Mouse (Mus musculus): Measurements from ENCODE around the gene Lhx2. TPM values are rescaled to one million over a fixed set of nuclear protein-coding genes. Genes with fewer than 3 reads are reported as not detected.

Gene Lhx2
- total RNA-seq, 2 experiments from 2014 or later: 0.07 TPM; not detected in 1

DNA sequence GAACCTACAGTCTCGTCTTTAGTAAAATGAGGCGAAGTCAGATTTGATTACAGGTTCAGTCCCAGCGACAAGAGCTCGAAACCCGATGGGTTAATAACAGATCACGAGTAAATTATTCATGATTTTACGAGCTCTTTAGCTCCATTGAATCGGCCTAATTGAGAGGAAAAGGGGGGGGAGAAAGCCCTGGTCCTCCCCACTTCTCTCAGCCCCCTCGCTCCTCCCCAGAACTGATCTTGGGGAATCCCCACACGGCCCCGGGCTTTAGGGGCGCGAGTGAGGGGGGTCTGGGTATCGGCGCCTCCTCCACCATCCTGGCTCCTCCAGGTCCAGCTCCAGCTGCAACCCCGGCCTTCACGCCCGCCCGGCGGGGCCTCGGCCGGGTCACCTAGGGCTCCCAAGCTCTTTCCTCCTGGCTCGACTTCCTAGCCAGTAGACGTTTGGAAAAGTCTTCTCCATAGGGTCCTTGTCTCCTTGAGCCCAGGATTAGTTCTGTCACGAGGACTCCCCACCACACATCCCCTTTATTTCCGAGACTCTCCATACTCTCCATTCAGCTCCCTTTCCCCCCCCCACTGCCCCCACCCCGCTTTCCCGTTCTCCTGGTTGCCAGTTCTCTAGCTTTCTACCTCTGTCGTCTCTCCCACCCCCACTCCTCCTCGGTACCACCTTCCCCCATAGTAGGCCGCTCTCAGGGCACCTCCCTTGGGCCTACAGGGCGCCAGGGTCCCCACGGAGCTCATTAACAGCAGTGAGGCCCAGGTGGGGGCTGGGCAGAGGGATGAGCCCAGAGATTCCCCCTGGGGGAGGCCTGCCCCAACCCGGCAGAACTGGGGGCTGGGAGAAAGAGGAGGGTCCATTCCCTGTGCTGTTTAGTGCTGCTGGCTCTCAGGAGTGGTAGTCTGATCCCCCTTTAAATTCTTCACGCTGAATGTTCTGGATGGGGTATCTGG, 18.5 kb downstream of the Lhx2 start:
- DNase-seq: no peak
- intact Hi-C loops (cut with DNase I): no loop called here

DNA sequence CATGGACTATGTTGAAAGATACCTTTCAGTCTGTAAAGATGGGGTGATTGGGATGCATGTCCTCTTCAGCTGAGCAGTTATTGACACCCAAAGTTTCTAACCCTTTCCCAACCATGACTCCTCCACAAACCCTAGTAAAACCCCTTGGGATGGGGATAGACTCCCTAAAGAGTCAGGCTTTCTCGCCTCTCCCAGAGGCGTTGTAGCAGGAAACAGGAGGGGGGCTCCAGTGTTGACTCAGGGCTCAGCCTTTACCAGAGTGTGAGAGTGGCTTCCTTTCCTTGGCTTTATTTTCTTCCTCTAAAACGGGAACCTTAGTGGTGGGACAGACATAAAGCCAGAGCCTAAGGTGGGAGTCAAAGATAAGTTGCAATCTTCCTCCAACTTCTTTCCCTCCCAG, 19.5 kb downstream of the Lhx2 start:
- intact Hi-C loops (cut with DNase I): no loop called here
- DNase-seq: no peak

DNA sequence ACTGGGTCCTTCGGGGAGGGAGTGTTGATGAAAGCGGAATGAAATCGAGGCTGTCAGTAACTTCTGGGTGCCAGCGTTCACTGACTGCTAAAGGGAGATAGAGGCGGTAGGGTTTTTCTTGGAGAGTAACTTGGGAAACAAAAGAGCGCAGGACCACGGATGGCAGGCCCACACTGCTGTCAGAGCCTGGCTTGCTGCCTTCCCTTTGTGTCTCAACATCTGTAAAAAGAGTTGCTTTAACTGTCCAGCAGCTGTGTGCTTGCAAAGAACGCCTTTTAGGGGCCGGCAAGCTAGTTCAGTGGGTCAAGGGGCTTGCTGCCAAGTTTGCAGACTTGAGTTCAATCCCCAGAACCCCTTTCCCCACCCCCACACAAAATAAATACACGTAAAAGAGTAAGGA, 20.1 kb downstream of the Lhx2 start:
- no peak for DNase-seq
- intact Hi-C loops (cut with DNase I): no loop called here

- intact Hi-C loops (cut with DNase I): no loop called here
- DNase-seq: no peak
These were observed 20.7 kb downstream of the Lhx2 start for GRCm38 (mm10) chr2:38359811-38360210.

DNA sequence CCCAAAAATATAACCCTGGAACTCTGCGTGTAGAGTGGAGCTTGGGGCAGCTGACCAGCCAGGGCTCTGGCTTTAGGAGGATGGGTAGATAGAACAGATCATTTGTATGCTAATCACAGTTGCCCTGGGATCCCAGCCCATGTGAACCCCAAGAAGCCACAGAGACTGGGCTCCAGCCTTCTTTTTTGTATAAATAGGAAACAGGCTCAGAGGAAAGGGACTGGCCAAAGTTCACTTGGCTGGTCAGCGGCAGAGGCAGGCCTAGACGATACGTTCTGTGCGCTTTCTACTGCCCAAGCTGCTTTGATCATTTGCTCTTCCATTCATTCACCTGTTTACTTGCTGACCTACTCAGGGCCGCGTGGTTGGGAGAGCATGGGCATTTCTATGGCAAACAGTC, 27.1 kb downstream of the Lhx2 start:
- intact Hi-C loops (cut with DNase I): no loop called here
- no peak for DNase-seq

DNA sequence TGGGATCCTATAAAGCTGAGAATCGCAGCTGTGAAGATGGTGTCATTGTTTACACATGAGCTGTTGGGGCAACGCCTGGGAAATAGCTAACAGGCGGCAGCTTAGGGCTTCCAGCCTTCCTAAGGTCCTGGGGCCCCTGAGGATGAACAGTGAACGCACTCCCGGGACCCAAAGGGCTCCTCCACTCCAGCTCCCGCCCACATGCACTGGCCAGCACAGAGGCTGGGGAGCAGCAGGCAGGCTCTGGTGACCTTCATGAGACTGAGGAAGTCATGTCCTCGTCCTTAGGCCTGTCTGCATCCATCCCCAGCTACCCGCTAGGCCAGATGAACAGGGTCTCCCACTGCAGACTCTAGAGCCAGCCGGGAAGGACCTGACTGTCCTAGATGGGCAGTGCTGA, 27.9 kb downstream of the Lhx2 start:
- DNase-seq: no peak
- intact Hi-C loops (cut with DNase I): no loop called here

DNA sequence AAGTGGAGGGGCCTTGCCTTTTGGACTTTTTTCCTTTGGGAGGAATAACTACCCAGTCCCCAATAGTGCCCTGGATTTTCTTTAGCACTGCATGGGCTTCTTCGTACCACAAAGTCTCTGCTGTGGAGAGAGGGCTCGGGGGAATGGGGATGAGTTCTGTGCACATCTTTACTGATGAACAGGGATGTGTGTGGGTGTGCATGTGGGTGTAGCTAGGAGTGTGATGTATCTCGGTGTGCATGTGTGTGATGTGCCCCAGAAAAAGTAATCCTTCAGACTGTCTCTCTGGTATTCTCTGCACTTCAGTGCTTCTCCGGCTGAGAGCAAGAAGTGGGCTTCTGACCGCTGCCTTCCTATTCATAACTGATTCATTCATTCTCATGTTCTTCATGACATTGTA, 28.8 kb downstream of the Lhx2 start:
- intact Hi-C loops (cut with DNase I): no loop called here
- no peak for DNase-seq

DNA sequence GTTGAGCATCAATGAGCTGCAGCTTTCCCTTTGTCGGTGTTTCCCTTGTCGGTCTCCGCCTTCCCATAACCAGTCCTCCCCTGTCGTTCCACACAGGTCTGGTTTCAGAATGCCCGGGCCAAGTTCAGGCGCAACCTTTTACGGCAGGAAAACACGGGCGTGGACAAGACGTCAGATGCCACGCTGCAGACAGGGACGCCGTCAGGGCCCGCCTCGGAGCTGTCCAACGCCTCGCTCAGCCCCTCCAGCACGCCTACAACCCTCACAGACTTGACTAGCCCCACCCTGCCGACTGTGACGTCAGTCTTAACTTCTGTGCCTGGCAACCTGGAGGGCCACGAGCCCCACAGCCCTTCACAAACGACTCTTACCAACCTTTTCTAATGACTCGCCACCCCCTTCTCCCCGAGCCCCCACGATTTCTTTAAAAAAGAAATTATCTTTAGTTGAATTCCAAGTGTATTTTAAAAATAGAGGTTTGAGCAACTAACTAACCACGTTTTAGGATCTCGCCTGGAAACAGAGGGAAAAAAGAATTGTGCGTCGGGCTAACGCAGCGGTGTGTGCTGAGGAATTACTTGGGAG, 29.8 kb downstream of the Lhx2 start:
- DNase-seq: peak; percentile 43 to 55
- intact Hi-C loops (cut with DNase I): no loop called here

DNA sequence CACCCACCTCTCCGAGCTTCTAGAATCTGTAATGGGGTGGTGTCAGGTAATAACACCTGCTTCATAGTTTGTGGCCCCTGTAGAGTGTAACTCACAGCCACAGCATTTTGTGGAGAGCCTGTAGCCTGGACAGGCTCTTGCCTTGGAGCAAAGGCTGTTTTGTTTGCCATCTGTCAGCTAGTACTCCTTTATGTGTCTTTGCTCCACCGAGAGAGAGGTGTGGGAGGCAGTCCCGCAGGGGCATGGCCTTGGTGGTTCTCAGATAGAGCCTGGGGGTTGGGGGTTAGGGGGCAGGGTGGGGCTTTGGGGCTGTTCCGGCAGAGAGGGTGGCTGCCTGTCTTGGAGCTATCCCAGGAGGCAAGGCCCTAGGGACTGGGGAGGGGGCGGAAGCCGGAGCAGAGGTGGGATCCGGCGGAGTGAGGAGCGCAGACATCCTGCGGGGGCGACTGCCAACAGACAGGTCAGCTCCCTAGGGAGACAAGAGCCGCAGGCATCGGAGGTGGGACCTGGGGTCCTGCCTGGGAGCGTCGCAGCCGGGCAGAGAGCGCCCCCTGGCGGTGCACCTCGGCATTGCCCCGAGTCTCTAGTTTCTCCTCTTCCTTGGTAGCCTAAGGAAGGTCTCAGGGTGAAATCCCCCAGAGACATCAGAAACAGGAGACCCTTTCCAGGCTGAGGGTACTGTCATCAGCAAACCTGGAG, 36.7 kb downstream of the Lhx2 start:
- peak; percentile 71 to 79 for DNase-seq
- intact Hi-C loops (cut with DNase I): loop anchor here (2.0 to 10.0 kb wide), 2 partner anchors 191 to 451 kb away; no protein-coding TSS in a partner anchor

DNA sequence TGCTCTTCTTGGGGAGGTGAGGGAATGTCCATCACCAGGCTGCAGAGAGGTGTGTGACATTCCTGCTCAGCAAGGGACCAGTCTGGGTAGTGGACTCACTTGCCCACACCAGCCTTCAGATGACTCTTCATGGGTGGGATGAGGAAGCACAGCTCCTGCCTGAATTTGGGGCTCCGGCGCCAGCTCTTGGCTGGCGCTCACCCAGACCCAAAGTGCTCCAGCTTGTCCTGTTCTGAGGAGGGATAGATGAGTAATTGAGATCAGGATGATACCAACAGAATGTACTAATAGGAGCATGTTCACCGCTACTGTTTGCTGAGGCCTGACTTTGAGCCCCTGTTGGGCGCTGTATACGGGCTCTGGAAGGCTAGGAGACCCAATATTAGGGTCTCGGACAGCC, 38.2 kb downstream of the Lhx2 start:
- intact Hi-C loops (cut with DNase I): loop anchor here (1.0 to 10.0 kb wide), 3 partner anchors 192 to 562 kb away; no protein-coding TSS in a partner anchor

GRCm38 (mm10) chr2:38378346-38378745, 39.3 kb downstream of the Lhx2 start:
- intact Hi-C loops (cut with DNase I): loop anchor here (10.0 kb wide), 1 partner anchor 194 kb away; no protein-coding TSS in a partner anchor
- DNase-seq: no peak

More for the DNA sequence above, 38.2 kb downstream of the Lhx2 start:
- DNase-seq: no peak

DNA sequence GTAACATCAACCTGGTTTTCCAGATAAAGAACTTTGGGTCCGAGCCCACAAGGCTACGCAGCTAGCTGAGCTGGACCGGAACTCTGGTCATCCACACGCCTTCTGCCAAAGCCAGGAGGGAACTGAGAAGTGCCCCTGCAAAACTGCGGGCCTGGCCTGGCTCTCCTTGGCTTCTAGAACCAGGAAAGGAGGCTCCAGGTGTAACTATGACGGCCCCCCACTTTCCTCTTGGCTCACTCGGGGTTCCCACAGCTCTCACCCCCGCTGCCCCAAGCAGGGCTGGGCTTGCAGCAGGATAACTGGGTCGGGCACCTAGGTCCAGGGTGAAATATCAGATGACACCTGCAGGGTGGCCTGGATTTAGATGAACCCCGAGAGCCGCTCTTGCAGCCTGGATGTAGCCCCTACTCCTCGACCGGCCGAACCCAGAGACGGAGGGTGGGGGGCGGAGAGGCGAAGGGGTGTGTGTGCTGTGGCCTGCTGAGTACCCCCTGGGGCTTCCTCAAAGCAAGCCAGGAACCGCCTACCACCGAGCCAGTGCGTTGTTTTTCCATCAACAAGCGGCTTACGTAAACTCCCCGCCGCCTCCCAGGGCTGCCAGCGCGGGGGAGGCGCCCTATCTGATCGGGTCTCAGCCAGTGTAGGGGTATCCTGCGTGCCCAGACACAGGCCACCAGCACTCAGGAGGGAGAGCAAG, 39.9 kb downstream of the Lhx2 start:
- intact Hi-C loops (cut with DNase I): loop anchor here (10.0 kb wide), 1 partner anchor 194 kb away; no protein-coding TSS in a partner anchor
- no peak for DNase-seq

GRCm38 (mm10) chr2:38379546-38379870, 40.4 kb downstream of the Lhx2 start:
- intact Hi-C loops (cut with DNase I): loop anchor here (10.0 kb wide), 1 partner anchor 195 kb away; no protein-coding TSS in a partner anchor
- DNase-seq: no peak

DNA sequence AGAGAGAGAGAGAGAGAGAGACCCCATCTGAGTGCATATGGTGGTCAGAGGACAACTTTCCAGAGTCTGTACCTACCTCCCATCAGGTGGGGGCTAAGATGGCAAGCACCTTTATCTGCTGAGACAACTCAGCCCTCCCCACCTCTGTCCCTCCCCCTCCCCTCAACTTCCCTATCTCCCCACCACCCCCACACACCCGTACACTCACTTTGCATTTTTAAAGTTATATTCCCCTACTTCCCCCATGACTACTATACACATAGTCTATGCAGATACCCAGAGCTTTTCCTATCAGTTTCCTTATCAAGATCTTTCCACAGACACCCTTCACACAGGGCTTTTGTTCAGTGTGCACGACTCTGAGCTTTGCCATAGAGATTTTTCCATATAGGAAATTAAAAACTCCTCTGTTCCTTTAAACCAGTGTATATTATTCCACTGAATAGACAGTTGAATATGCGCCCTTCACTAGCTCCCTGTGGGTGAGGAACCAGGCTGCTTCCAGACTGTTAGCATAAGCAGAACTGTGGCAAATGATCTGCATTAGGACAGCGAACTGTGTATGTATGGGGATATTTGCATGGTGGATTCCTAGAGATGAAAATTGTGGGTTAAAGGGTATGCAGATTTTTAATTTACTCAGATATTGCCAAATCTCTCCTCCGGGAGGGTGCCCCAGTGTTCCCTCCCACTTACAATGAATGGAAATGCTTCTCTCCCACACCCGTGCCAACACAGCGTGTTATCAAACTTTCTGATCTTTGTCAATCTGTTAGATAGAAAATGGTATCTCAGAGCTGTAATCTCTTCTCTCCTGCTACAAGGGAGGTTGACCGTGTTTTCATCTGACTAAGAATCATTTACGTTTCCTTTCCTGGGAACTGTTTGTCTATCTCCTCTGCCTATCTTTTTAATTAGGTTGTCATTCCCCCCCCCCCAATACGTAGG, 41.3 kb downstream of the Lhx2 start:
- no peak for DNase-seq
- intact Hi-C loops (cut with DNase I): no loop called here

DNA sequence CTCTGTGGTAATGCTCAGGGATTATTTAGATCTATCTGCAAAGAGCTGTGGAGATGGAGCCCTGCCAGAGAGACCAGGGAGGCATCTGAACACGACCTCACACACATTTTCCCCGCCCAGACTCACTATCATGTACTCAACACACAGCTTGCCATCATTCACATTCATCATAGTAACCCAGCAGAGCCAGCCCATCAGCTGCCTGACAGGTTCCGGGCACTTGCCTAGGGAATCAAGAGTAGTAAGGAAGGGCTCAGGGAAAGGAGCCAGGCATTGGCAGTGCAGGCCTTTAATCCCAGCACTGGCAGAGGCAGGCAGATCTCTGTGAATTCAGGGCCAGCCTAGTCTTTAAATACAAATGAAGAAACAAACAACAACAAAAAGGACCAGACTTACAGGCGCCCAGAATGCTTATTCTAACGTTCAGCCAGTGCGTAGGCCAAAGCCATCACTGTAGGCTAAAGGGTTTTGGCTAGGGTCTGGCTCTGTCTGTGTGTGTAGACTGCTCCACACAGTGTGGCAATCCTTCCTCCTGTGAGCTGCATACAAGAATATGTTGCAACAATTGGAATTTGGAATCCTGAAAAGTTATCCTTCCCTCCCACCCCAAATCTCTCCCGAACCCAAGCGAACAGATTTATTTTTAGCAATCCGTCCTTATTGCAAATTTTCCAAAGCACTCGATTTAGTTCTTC, 48.6 kb downstream of the Lhx2 start:
- intact Hi-C loops (cut with DNase I): no loop called here
- DNase-seq: no peak

- intact Hi-C loops (cut with DNase I): no loop called here
- DNase-seq: no peak
These were observed 56.1 kb downstream of the Lhx2 start for GRCm38 (mm10) chr2:38394977-38395868.

DNA sequence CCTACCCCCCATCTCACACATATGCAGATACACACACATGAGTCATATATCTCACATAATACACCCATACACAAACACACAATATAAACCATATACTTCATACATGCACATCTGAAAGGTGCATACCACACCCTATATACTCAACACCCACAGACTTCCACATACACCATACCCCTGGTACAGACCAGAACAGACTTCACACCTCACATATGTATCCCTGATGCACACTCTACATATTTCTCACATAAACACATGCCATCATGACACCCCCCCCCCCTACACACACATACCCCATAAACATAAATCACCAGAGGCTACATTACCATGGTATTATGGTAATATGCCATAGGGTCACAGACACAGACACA, 56.8 kb downstream of the Lhx2 start:
- DNase-seq: no peak
- intact Hi-C loops (cut with DNase I): no loop called here

GRCm38 (mm10) chr2:38397306-38397705, 58.2 kb downstream of the Lhx2 start:
- intact Hi-C loops (cut with DNase I): no loop called here
- DNase-seq: no peak

Data from heart, postnatal 14 days (tissue).